Mouse (Mus musculus) liver, embryonic 16.5 days (tissue): ENCODE results near the gene AY074887. TPM values are rescaled to one million over a fixed set of nuclear protein-coding genes. Genes with fewer than 3 reads are reported as not detected.

Experiments
- ATAC-seq: fragments of 200-750 bp; cut with Nextera tagmentation; 2 replicates; pipeline ENCODE4 v1.8.0; 2017; ENCODE audit warnings: low read depth, mild to moderate bottlenecking, moderate number of reproducible peaks, moderate library complexity
- H3K27ac ChIP-seq: fragments of 300-500 bp; sonication (generic); 2 replicates; pipeline ENCODE4 v1.5.1; 2014; ENCODE audit warnings: mild to moderate bottlenecking, low read length
- H3K27me3 ChIP-seq: fragments of 300-500 bp; sonication (generic); 2 replicates; pipeline ENCODE4 v1.6.1; 2014; ENCODE audit warnings: low read depth, low read length, mixed read lengths; ENCODE audit not compliant: control insufficient read depth, insufficient read depth
- H3K36me3 ChIP-seq: fragments of 300-500 bp; sonication (generic); 2 replicates; pipeline ENCODE4 v1.6.1; 2014; ENCODE audit warnings: mild to moderate bottlenecking; ENCODE audit not compliant: control insufficient read depth, insufficient read depth
- H3K4me1 ChIP-seq: fragments of 300-500 bp; sonication (generic); 2 replicates; pipeline ENCODE4 v1.6.1; 2014; ENCODE audit warnings: low read depth, low read length, mixed read lengths; ENCODE audit not compliant: control insufficient read depth
- H3K4me2 ChIP-seq: fragments of 300-500 bp; sonication (generic); 2 replicates; pipeline ENCODE4 v1.6.1; 2014; ENCODE audit warnings: low read depth, low read length, mixed read lengths
- H3K4me3 ChIP-seq: fragments of 300-500 bp; sonication (generic); 2 replicates; pipeline ENCODE4 v1.5.1; 2014; ENCODE audit warnings: low read depth, mild to moderate bottlenecking, low read length
- H3K9ac ChIP-seq: fragments of 300-500 bp; sonication (generic); 2 replicates; pipeline ENCODE4 v1.6.1; 2014; ENCODE audit warnings: low read depth, low read length
- H3K9me3 ChIP-seq: fragments of 300-500 bp; sonication (generic); replicated peaks from 2 replicates; pipeline ENCODE4 v1.6.1; 2016; ENCODE audit warnings: low read length; ENCODE audit not compliant: control insufficient read depth
- WGBS: fragments of 180-500 bp; shearing (Covaris S2); extraction: QIAGEN DNeasy Blood & Tissue Kit; methylation state at CpG from one replicate; pipeline ENCODE4 v1.1.7; 2014; ENCODE audit not compliant: insufficient replicate concordance; 5-methylcytosine and 5-hydroxymethylcytosine counted together
- polyA plus RNA-seq: library from polyadenylated mRNA; unstranded; fragments of >200 nt; fragmentation: Nextera tagmentation; extraction: Ambion mirVana; gene quantifications from 2 replicates; pipeline ENCODE4 v1.2.1, GENCODE M21; 2015

Gene AY074887
- polyA plus RNA-seq, 1 experiment from 2014 or later = 0.31 TPM

DNA sequence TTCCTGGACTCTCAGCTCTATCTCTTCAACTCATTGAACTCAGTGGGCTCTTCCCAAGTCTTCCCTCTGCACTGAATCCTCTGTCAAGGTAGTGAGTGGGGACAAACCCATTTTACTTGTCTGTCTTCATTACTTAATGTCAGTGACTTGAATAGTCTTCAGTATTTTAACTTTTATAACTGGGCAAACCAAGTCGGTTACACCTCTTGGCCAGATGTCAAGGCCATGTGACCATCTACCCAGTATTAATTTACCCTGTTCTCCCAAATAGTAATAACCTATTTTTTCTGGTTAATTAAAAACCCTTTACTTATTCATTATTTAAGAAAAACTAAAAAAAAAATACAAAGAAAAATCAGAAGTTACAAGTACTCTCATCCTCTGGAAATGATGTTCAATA is 20.1 kb downstream of the AY074887 start:
- no peaks in the 10 kb centered on the region; the same call in 1 of the 2 replicates for H3K36me3 ChIP-seq
- no peak overlapping the region for H3K27ac ChIP-seq
- H3K4me2 ChIP-seq = no peak overlapping the region
- no peak for ATAC-seq
- no peak overlapping the region for H3K9ac ChIP-seq
- H3K9me3 ChIP-seq = no peaks in the 10 kb centered on the region
- H3K4me1 ChIP-seq = no peaks in the 10 kb centered on the region
- no peaks in the 10 kb centered on the region for H3K27me3 ChIP-seq
- 61% methylated on average over 1 of the region's 1 CpGs for WGBS
- no peak overlapping the region for H3K4me3 ChIP-seq

- Histone ChIP-seq H3K9ac (no peak overlapping the region), H3K4me2 (no peak overlapping the region), H3K36me3 (no peaks in the 10 kb centered on the region; the same call in 1 of the 2 replicates), H3K4me1 (no peaks in the 10 kb centered on the region), H3K9me3 (no peaks in the 10 kb centered on the region), H3K27ac (no peak overlapping the region), H3K4me3 (no peak overlapping the region), H3K27me3 (no peaks in the 10 kb centered on the region; the same call in 1 of the 2 replicates)
- 43% methylated on average over 4 of the region's 4 CpGs for WGBS
- ATAC-seq = no peak
Measured at GRCm38 (mm10) chr9:54919946-54920345, 30.9 kb downstream of the AY074887 start.

DNA sequence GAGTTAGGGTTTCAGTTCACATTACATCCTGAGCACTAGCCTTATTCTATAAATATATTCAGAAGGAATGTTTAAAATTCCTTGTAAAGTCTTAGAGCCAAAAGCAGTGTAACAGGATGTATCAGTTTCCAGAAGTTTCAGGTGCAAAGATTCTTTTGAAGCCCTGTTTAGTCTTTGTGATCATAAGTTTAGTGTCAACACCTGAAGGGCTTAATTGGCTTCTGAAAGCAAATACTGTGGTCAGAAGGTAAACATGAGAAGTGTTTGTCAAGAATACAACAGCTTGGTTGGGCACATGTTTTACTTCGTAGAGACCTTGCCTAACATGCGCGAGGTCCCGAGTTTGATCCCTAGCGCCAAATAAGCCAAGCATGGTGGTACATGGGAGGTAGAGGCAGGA is 32.0 kb downstream of the AY074887 start:
- Histone ChIP-seq H3K9me3 (no peaks in the 10 kb centered on the region), H3K27me3 (no peaks in the 10 kb centered on the region; the same call in 1 of the 2 replicates), H3K4me3 (no peak overlapping the region), H3K9ac (no peak overlapping the region), H3K27ac (no peak overlapping the region), H3K36me3 (no peaks in the 10 kb centered on the region; the same call in 1 of the 2 replicates), H3K4me1 (no peaks in the 10 kb centered on the region), H3K4me2 (no peak overlapping the region)
- WGBS = 79% methylated on average over 5 of the region's 5 CpGs
- no peak for ATAC-seq

DNA sequence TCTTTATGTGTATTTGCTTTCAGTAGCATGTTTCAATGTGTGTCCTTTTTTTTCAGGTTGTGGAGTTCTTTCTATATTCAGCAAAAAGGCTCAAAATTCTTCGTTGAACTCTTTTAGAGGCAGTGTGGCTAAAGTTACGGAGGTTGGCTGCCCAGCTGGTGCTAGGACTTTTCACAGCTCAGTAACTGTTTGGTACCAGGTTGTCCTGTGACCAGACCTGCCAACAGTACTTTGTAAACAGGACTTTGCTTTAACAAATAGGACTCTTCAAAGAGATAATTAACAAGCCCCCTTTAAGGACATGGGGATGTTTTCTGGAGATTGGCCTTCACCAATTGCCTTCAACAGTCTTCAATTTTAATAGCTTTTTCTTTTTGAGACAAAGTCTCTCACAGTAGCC is 32.6 kb downstream of the AY074887 start:
- Histone ChIP-seq H3K4me3 (no peak overlapping the region), H3K9me3 (no peaks in the 10 kb centered on the region), H3K27me3 (no peaks in the 10 kb centered on the region; the same call in 1 of the 2 replicates), H3K27ac (no peak overlapping the region), H3K9ac (no peak overlapping the region), H3K36me3 (no peaks in the 10 kb centered on the region; the same call in 1 of the 2 replicates), H3K4me2 (peak overlapping the region; percentile 7; the same call in 1 of the 2 replicates), H3K4me1 (no peaks in the 10 kb centered on the region)
- 59% methylated on average over 2 of the region's 2 CpGs for WGBS
- no peak for ATAC-seq

GRCm38 (mm10) chr9:54917010-54917677 is 33.7 kb downstream of the AY074887 start, which contains the start of gene Hykk:
Hykk (plus strand) TSS chr9:54917283.
- Histone ChIP-seq H3K4me2 (peak within 1 kb of the TSS; percentile 46), H3K4me1 (no peaks in the 10 kb centered on the region), H3K27me3 (no peaks in the 10 kb centered on the region; the same call in 1 of the 2 replicates), H3K9ac (peak within 1 kb of the TSS; percentile 37), H3K4me3 (peak within 1 kb of the TSS; percentile 55), H3K27ac (no peak within 1 kb of the TSS), H3K36me3 (no peaks in the 10 kb centered on the region), H3K9me3 (no peaks in the 10 kb centered on the region)
- peak; percentile 95 for ATAC-seq
- 2% methylated on average over 34 of the region's 34 CpGs for WGBS

DNA sequence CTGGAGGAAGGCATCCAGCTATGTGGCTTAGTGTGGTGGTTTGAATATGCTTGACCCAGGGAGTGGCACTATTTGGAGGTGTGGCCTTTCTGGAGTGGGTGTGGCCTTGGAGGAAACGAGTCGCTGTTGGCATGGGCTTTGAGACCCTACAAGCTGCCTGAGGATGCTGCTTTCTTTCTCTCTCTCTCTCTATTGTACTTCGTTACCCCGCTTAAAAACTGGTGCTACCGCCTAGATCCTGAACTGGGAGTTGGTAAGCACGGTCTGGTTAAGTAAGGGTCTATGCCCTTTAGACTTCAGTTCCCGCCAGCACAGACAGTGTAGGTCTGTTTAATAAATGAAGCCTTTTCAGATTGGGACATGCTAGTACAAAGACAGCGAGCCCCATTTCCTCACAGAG is 34.4 kb downstream of the AY074887 start:
- WGBS = 74% methylated on average over 8 of the region's 8 CpGs
- peak overlapping the region; percentile 46; the same call in 1 of the 2 replicates for H3K4me2 ChIP-seq
- H3K4me3 ChIP-seq = no peak overlapping the region
- H3K27me3 ChIP-seq = no peaks in the 10 kb centered on the region; the same call in 1 of the 2 replicates
- H3K27ac ChIP-seq = no peak overlapping the region
- no peak for ATAC-seq
- no peaks in the 10 kb centered on the region for H3K36me3 ChIP-seq
- no peaks in the 10 kb centered on the region for H3K9me3 ChIP-seq
- no peaks in the 10 kb centered on the region for H3K4me1 ChIP-seq
- H3K9ac ChIP-seq = no peak overlapping the region

GRCm38 (mm10) chr9:54915576-54915975 is 35.2 kb downstream of the AY074887 start:
- H3K27ac ChIP-seq = no peak overlapping the region
- 56% methylated on average over 7 of the region's 7 CpGs for WGBS

DNA sequence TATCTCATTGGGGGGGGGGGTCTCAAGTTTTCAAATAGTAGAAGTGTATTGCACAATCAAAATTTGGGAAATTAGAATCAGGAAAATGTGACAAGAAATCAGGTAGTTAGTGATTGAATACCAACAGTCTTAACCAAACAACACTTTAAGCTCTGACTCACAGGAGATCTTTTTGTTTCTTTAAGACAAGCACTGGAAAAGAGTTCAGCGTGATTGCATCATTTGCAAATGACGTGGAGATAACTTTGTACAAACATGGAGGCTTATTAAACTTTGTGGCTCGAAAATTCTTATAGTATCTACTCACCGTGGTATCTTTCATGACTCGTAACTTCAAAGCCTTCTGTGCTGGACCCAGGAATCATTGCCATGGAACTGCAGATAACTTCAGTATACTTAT is 41.4 kb downstream of the AY074887 start:
- Histone ChIP-seq H3K4me3 (no peak overlapping the region), H3K36me3 (peaks cover 12% of the 10 kb centered on the region; the same call in 1 of the 2 replicates), H3K27ac (no peak overlapping the region), H3K4me2 (no peak overlapping the region), H3K9me3 (no peaks in the 10 kb centered on the region), H3K9ac (no peak overlapping the region), H3K27me3 (no peaks in the 10 kb centered on the region), H3K4me1 (no peaks in the 10 kb centered on the region)
- no peak for ATAC-seq
- WGBS = 77% methylated on average over 5 of the region's 5 CpGs

More at GRCm38 (mm10) chr9:54915576-54915975, 35.2 kb downstream of the AY074887 start:
- no peaks in the 10 kb centered on the region for H3K4me1 ChIP-seq
- H3K36me3 ChIP-seq = no peaks in the 10 kb centered on the region
- no peaks in the 10 kb centered on the region; the same call in 1 of the 2 replicates for H3K27me3 ChIP-seq
- no peaks in the 10 kb centered on the region for H3K9me3 ChIP-seq
- H3K9ac ChIP-seq = no peak overlapping the region
- no peak for ATAC-seq
- no peak overlapping the region for H3K4me2 ChIP-seq
- H3K4me3 ChIP-seq = no peak overlapping the region
